Comparison of ENCODE assay signal across 10 mouse cellular contexts in genomic region chr14:25397751-25398150, GRCm38 (mm10).
DNase-seq lines count a peak whose midpoint lies in the region; ATAC-seq lines count a peak whose summit lies in the region.
"Had no signal": no experiment of that assay in that cellular context is flagged by ENCODE, and none has a peak within 500 bp of the region (broad histone marks: within the 10 kb centered on the region; RNA-seq: fewer than 3 reads in every experiment).

No protein-coding gene starts in this region.

- H3K27ac ChIP-seq in embryonic facial prominence, embryonic 14.5 days (replicated peaks; ENCODE audit: low read depth, low read length), result no peak overlapping the region
- H3K27ac ChIP-seq in limb, embryonic 13.5 days, result peak overlapping the region; percentile 58
- peak overlapping the region; percentile 69 for H3K27ac ChIP-seq in neural tube, embryonic 14.5 days (ENCODE audit: low read depth, low read length)

- H3K4me2 ChIP-seq in embryonic facial prominence, embryonic 14.5 days (ENCODE audit: low read depth, low read length), result no peak overlapping the region
- H3K4me2 ChIP-seq in limb, embryonic 13.5 days (replicated peaks), result peak overlapping the region; percentile 39; the same call in 1 of the 2 replicates
- no peak overlapping the region for H3K4me2 ChIP-seq in neural tube, embryonic 14.5 days (ENCODE audit: low read depth, low read length)

- WGBS in embryonic facial prominence, embryonic 14.5 days, result 26% methylated on average over 5 of the region's 5 CpGs
- WGBS in limb, embryonic 13.5 days, result 30% methylated on average over 5 of the region's 5 CpGs
- WGBS in neural tube, embryonic 14.5 days, result 10% methylated on average over 5 of the region's 5 CpGs

- DNase-seq in kidney, postnatal 10 days, result peak; percentile 30
- no peak for DNase-seq in kidney, postnatal 14 days
- peak; percentile 60 for DNase-seq in embryonic facial prominence, embryonic 14.5 days (ENCODE audit: low spot score)
- DNase-seq in left cerebral cortex, adult 11 months (ENCODE audit: low spot score), result no peak
- DNase-seq in left cerebral cortex, postnatal 25 days (ENCODE audit: low spot score in 2 of 2), result no peak
- DNase-seq in urinary bladder, postnatal 10 days (ENCODE audit: low spot score), result no peak
- DNase-seq: cerebellum, adult 2 months; lung, postnatal 10 days had no signal

- H3K9me3 ChIP-seq in embryonic facial prominence, embryonic 14.5 days (ENCODE audit: control insufficient read depth, low read length), result no peaks in the 10 kb centered on the region
- no peaks in the 10 kb centered on the region for H3K9me3 ChIP-seq in limb, embryonic 13.5 days
- no peaks in the 10 kb centered on the region for H3K9me3 ChIP-seq in neural tube, embryonic 14.5 days (ENCODE audit: control insufficient read depth, low read length)

- intact Hi-C loops in left cerebral cortex, postnatal 25 days (cut with DNase I), result no loop called here

- no peaks in the 10 kb centered on the region for H3K36me3 ChIP-seq in embryonic facial prominence, embryonic 14.5 days (ENCODE audit: control insufficient read depth, insufficient read depth, low read length)
- no peaks in the 10 kb centered on the region for H3K36me3 ChIP-seq in limb, embryonic 13.5 days
- no peaks in the 10 kb centered on the region for H3K36me3 ChIP-seq in neural tube, embryonic 14.5 days (ENCODE audit: control insufficient read depth, insufficient read depth, low read length)

- ATAC-seq in embryonic facial prominence, embryonic 14.5 days (ENCODE audit: low read depth), result peak; percentile 51; the same call in 1 of the 2 replicates
- no peak for ATAC-seq in limb, embryonic 13.5 days (ENCODE audit: low FRiP score, low read depth)
- ATAC-seq in neural tube, embryonic 14.5 days (ENCODE audit: low read depth), result peak; percentile 41; the same call in 1 of the 2 replicates

- peaks cover 9% of the 10 kb centered on the region; the same call in 1 of the 2 replicates for H3K4me1 ChIP-seq in embryonic facial prominence, embryonic 14.5 days (ENCODE audit: control insufficient read depth, insufficient read depth, low read length)
- peaks cover 20% of the 10 kb centered on the region for H3K4me1 ChIP-seq in limb, embryonic 13.5 days
- H3K4me1 ChIP-seq in neural tube, embryonic 14.5 days (ENCODE audit: control insufficient read depth, insufficient read depth, low read length), result peaks cover 18% of the 10 kb centered on the region

- H3K9ac ChIP-seq in embryonic facial prominence, embryonic 14.5 days (ENCODE audit: low read depth, low read length), result no peak overlapping the region
- H3K9ac ChIP-seq in limb, embryonic 13.5 days, result no peak overlapping the region
- 0 out of 2 replicates have a peak overlapping the region, but pooled peaks have one; percentile 4 for H3K9ac ChIP-seq in neural tube, embryonic 14.5 days (replicated peaks; ENCODE audit: low read depth, low read length)

- H3K4me3 ChIP-seq in embryonic facial prominence, embryonic 14.5 days (ENCODE audit: low read depth, low read length), result no peak overlapping the region
- no peak overlapping the region for H3K4me3 ChIP-seq in limb, embryonic 13.5 days
- H3K4me3 ChIP-seq in neural tube, embryonic 14.5 days (ENCODE audit: low read depth, low read length), result no peak overlapping the region

- no peaks in the 10 kb centered on the region for H3K27me3 ChIP-seq in embryonic facial prominence, embryonic 14.5 days (replicated peaks; ENCODE audit: control insufficient read depth, insufficient read depth, low read length)
- no peaks in the 10 kb centered on the region for H3K27me3 ChIP-seq in limb, embryonic 13.5 days
- no peaks in the 10 kb centered on the region for H3K27me3 ChIP-seq in neural tube, embryonic 14.5 days (ENCODE audit: control insufficient read depth, insufficient read depth, low read length)

Comparison
In these comparisons a context has a peak if more than half of its experiments do, and no peak if none do; other contexts are left out.
1. DNase-seq: peak in kidney, postnatal 10 days (single experiment) and embryonic facial prominence, embryonic 14.5 days (single experiment); none in kidney, postnatal 14 days (single experiment), left cerebral cortex, adult 11 months (single experiment), left cerebral cortex, postnatal 25 days (0 of 2) and urinary bladder, postnatal 10 days (single experiment).